Mouse (Mus musculus): ENCODE data around the gene Dnajc9. TPM values are rescaled to one million over a fixed set of nuclear protein-coding genes. Genes with fewer than 3 reads are reported as not detected.

The Dnajc9 gene
- polyA plus RNA-seq, 1 experiment from 2014 or later: 119 TPM

DNA sequence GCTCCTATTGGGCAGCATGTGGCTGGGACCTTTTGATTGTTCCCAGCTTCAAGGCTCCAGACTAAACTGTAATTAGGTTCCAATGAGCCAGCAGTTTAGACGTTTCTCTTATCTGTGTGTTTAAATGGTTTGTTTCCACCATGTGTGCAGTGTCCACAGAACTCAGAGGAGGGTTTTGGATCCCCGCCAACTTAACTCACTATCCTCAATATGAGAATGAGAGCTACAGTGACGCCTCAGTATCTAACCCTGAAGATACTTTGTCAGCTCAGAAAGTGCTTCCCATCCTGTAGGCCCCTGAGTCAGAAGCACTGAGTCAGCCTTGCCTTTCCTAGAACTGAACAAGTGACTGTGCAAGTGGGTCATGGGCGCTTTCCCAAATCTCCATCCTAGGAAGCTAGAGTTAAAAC, 11.6 kb downstream of the Dnajc9 start:
- Histone ChIP-seq H3K4me2 (ENCODE audit: low read length) (no peak overlapping the region), H3K27ac (replicated peaks; ENCODE audit: low read depth, low read length) (no peak overlapping the region), H3K4me3 (replicated peaks; ENCODE audit: low read depth, low read length) (no peak overlapping the region), H3K4me1 (ENCODE audit: control insufficient read depth, insufficient read depth, low read length) (no peaks in the 10 kb centered on the region), H3K27me3 (ENCODE audit: control insufficient read depth, insufficient read depth, low read length) (no peaks in the 10 kb centered on the region), H3K36me3 (ENCODE audit: control insufficient read depth, insufficient read depth, low read length) (peaks cover 78% of the 10 kb centered on the region), H3K9me3 (ENCODE audit: control insufficient read depth, low read length) (no peaks in the 10 kb centered on the region), H3K9ac (replicated peaks; ENCODE audit: low read length) (no peak overlapping the region)
- DNase-seq (no peak), ATAC-seq (ENCODE audit: low FRiP score, low TSS enrichment) (no peak)
- WGBS: 88% methylated on average over 4 of the region's 4 CpGs

DNA sequence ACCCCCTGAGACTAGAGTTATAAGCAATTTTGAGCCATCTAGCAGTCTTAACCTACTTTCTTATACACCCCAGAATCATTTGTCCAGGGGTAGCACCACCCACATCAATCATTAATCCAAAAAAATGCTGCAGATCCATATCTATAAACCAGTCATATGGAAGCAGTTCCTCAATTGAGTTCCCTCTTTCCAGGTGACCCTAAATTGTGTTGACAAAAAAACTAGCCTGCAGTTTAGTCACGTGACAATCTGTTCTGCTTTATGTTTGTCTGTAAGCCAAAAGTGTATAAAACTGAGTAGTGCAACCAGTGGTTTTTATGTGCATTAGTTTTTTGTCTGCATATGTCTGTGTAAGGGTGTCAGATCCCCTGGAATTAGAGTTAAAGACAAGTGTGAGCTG, 16.9 kb downstream of the Dnajc9 start:
- DNase-seq: no peak
- WGBS: 98% methylated on average over 1 of the region's 1 CpGs
- Histone ChIP-seq H3K4me1 (ENCODE audit: control insufficient read depth, insufficient read depth, low read length) (no peaks in the 10 kb centered on the region), H3K36me3 (ENCODE audit: control insufficient read depth, insufficient read depth, low read length) (peaks cover 65% of the 10 kb centered on the region), H3K9me3 (ENCODE audit: control insufficient read depth, low read length) (no peaks in the 10 kb centered on the region), H3K4me3 (replicated peaks; ENCODE audit: low read depth, low read length) (no peak overlapping the region), H3K4me2 (ENCODE audit: low read length) (no peak overlapping the region), H3K27me3 (ENCODE audit: control insufficient read depth, insufficient read depth, low read length) (no peaks in the 10 kb centered on the region), H3K27ac (replicated peaks; ENCODE audit: low read depth, low read length) (no peak overlapping the region), H3K9ac (replicated peaks; ENCODE audit: low read length) (no peak overlapping the region)
- ATAC-seq (ENCODE audit: low FRiP score, low TSS enrichment): no peak

DNA sequence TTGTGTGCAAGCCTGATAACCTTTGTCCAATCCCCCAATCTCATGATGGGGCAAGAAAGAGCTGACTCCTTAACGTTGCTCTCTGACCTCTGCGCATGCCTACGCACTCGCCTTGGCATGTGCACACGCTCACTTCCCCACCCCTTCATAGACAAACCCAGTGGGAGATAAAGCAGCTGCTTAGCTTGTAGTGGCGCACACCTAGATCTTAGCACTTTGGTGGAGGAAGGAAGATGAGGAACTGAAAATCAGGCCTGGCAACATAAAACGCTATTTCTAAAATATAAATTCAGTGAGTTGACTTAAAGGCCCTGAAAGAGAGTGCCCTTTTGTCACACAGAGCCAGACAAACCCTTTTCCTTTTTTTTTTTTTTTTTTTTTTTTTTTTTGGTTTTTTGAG, 17.9 kb downstream of the Dnajc9 start:
- H3K27me3 ChIP-seq (ENCODE audit: control insufficient read depth, insufficient read depth, low read length): no peaks in the 10 kb centered on the region
- H3K27ac ChIP-seq (replicated peaks; ENCODE audit: low read depth, low read length): no peak overlapping the region
- ATAC-seq (ENCODE audit: low FRiP score, low TSS enrichment): no peak
- no peak overlapping the region for H3K9ac ChIP-seq (replicated peaks; ENCODE audit: low read length)
- no peak overlapping the region for H3K4me3 ChIP-seq (replicated peaks; ENCODE audit: low read depth, low read length)
- WGBS: 90% methylated on average over 7 of the region's 7 CpGs
- peaks cover 64% of the 10 kb centered on the region for H3K36me3 ChIP-seq (ENCODE audit: control insufficient read depth, insufficient read depth, low read length)
- no peak for DNase-seq
- no peaks in the 10 kb centered on the region for H3K9me3 ChIP-seq (ENCODE audit: control insufficient read depth, low read length)
- no peaks in the 10 kb centered on the region for H3K4me1 ChIP-seq (ENCODE audit: control insufficient read depth, insufficient read depth, low read length)
- no peak overlapping the region for H3K4me2 ChIP-seq (ENCODE audit: low read length)

DNA sequence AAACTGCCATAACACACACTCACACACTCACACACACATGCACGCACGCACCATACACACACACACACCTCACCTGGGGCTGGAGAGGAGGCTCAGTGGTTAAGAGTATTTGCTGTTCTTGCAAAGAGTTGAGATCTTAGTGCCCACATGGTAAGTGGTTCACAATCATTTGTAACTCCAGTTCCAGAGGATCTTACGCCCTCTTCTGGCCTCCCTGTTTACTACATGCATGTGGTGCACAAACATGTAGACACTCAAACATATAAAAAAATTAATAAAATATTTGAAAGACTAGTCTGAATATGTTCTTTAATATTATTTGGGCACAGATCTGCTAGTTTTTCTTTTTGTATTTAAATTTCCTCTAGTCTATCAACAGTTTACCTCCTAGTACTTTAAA, 20.4 kb downstream of the Dnajc9 start:
- Histone ChIP-seq H3K4me2 (ENCODE audit: low read length) (no peak overlapping the region), H3K36me3 (ENCODE audit: control insufficient read depth, insufficient read depth, low read length) (peaks cover 66% of the 10 kb centered on the region), H3K9ac (replicated peaks; ENCODE audit: low read length) (no peak overlapping the region), H3K4me3 (replicated peaks; ENCODE audit: low read depth, low read length) (no peak overlapping the region), H3K27ac (replicated peaks; ENCODE audit: low read depth, low read length) (no peak overlapping the region), H3K4me1 (ENCODE audit: control insufficient read depth, insufficient read depth, low read length) (no peaks in the 10 kb centered on the region), H3K9me3 (ENCODE audit: control insufficient read depth, low read length) (no peaks in the 10 kb centered on the region), H3K27me3 (ENCODE audit: control insufficient read depth, insufficient read depth, low read length) (no peaks in the 10 kb centered on the region)
- DNase-seq: no peak
- no peak for ATAC-seq (ENCODE audit: low FRiP score, low TSS enrichment)
- WGBS: 93% methylated on average over 3 of the region's 3 CpGs

DNA sequence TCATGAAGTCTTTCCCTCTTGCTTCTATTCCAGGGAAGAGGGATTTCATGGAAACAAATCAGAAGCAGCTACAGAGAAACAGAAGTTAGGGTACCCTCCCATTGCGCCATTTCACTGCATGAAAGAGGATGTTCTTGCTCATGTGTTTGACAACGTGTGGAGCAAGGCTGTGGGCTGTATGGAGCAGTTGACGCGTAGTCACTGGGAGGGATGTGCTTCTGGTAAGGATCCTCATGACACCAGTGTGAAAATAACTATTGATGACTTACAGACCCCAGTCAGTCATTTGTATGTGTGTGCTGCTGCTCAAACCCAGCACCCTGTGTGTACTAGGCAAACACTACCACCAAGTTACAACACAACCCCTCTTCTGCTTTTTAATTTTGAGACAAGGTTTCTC, 25.5 kb downstream of the Dnajc9 start:
- Histone ChIP-seq H3K4me1 (ENCODE audit: control insufficient read depth, insufficient read depth, low read length) (no peaks in the 10 kb centered on the region), H3K27ac (replicated peaks; ENCODE audit: low read depth, low read length) (no peak overlapping the region), H3K9me3 (ENCODE audit: control insufficient read depth, low read length) (no peaks in the 10 kb centered on the region), H3K9ac (replicated peaks; ENCODE audit: low read length) (no peak overlapping the region), H3K27me3 (ENCODE audit: control insufficient read depth, insufficient read depth, low read length) (no peaks in the 10 kb centered on the region), H3K36me3 (ENCODE audit: control insufficient read depth, insufficient read depth, low read length) (peaks cover 88% of the 10 kb centered on the region), H3K4me3 (replicated peaks; ENCODE audit: low read depth, low read length) (no peak overlapping the region), H3K4me2 (ENCODE audit: low read length) (no peak overlapping the region)
- 94% methylated on average over 4 of the region's 4 CpGs for WGBS
- DNase-seq: no peak
- ATAC-seq (ENCODE audit: low FRiP score, low TSS enrichment): no peak

DNA sequence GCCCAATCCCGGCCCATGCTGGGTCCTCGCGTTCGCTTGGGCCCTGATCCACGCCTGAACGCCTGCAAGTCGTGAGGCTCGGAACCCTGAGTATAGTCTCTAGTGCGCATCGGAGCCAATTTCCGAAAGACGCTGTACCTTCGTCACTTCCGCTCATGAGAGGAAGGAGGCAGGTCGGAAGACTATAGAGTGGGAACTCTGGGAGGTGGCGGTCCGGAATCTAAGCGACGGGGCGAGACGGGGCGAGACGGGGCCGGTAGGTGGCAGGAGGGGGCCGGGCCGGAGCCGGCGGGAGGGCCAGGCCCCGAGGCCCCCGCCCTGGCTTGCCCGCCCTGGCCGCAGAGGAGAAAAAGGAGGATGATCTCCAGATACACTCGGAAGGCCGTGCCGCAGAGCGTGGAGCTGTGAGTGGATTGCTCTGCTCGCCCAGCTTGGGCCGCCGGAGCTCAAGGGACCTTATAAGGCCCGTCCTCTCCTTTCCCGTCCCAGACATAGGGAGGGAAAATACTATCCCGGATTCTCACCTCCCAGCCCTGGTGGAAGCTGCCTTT, 40.6 kb downstream of the Dnajc9 start, which contains the start of the genes Ecd and Fam149b:
Gene Ecd, minus strand, starts transcription at position 131 of the 551 bp plus-strand sequence.
Gene Fam149b, plus strand, starts transcription at position 172 of the 551 bp plus-strand sequence.
- peak within 1 kb of the TSS; percentile 90 for H3K4me3 ChIP-seq (replicated peaks; ENCODE audit: low read depth, low read length)
- WGBS: under 1% methylated on average over 40 of the region's 42 CpGs
- H3K27me3 ChIP-seq (ENCODE audit: control insufficient read depth, insufficient read depth, low read length): no peaks in the 10 kb centered on the region
- peak within 1 kb of the TSS; percentile 85 for H3K9ac ChIP-seq (replicated peaks; ENCODE audit: low read length)
- no peaks in the 10 kb centered on the region for H3K9me3 ChIP-seq (ENCODE audit: control insufficient read depth, low read length)
- H3K4me1 ChIP-seq (ENCODE audit: control insufficient read depth, insufficient read depth, low read length): peaks cover 18% of the 10 kb centered on the region
- ATAC-seq (ENCODE audit: low FRiP score, low TSS enrichment) (peak; percentile 98), DNase-seq (peak; percentile 99)
- H3K4me2 ChIP-seq (ENCODE audit: low read length): peak within 1 kb of the TSS; percentile 88
- H3K36me3 ChIP-seq (ENCODE audit: control insufficient read depth, insufficient read depth, low read length): peaks cover 30% of the 10 kb centered on the region
- H3K27ac ChIP-seq (replicated peaks; ENCODE audit: low read depth, low read length): peak within 1 kb of the TSS; percentile 95

DNA sequence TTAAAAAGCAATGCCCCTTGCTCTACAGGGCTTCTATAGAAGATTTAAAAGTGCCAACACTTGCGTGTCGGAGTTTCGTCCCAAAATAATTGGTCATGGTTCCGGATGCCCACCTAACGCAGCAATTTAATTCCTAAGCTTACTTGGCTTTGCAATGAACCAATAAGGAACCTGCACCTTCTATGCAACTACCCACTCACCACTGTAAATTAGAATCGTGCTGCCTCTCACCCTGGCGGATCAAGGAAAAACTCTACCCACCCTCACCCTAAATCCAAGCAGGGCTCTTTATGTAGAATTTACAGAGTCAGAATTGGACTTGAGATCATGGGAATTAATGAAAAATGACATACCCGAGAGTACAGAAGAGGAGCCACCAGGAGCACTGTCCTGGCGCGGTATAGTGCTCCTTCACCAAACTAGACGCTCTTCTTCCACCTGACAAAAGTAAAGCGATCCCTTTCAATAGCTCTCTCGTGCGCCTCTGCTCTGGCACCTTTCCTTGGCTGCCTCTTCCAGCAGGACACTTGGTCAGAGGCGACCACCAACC, 41.2 kb downstream of the Dnajc9 start:
- 4% methylated on average over 15 of the region's 15 CpGs for WGBS
- no peaks in the 10 kb centered on the region for H3K9me3 ChIP-seq (ENCODE audit: control insufficient read depth, low read length)
- DNase-seq (no peak), ATAC-seq (ENCODE audit: low FRiP score, low TSS enrichment) (peak; percentile 78)
- peak overlapping the region; percentile 70 for H3K9ac ChIP-seq (replicated peaks; ENCODE audit: low read length)
- H3K36me3 ChIP-seq (ENCODE audit: control insufficient read depth, insufficient read depth, low read length): peaks cover 28% of the 10 kb centered on the region
- peaks cover 18% of the 10 kb centered on the region for H3K4me1 ChIP-seq (ENCODE audit: control insufficient read depth, insufficient read depth, low read length)
- H3K4me3 ChIP-seq (replicated peaks; ENCODE audit: low read depth, low read length): peak overlapping the region; percentile 90
- peak overlapping the region; percentile 95 for H3K27ac ChIP-seq (replicated peaks; ENCODE audit: low read depth, low read length)
- H3K4me2 ChIP-seq (ENCODE audit: low read length): peak overlapping the region; percentile 88
- H3K27me3 ChIP-seq (ENCODE audit: control insufficient read depth, insufficient read depth, low read length): no peaks in the 10 kb centered on the region

DNA sequence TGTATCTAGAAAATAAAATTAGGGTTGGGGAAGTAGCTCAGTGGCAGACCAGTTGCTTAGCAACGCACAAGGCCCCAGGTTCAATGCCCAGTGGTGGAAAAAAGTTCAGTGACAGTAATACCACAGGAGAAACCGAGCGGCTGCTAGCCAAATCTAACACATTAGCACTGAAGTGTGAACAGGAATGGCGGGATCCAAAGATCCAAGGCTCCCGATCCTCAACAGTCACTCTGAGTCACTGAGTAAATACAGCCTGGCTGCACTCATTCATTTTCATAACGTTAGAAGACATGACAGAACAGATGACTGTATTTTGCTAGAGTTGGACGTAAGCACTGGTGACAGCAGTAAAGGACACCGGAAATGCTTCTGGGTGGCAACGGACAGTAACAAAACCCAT, 42.8 kb downstream of the Dnajc9 start:
- WGBS: 92% methylated on average over 9 of the region's 9 CpGs
- no peak overlapping the region for H3K4me3 ChIP-seq (replicated peaks; ENCODE audit: low read depth, low read length)
- DNase-seq: no peak
- ATAC-seq (ENCODE audit: low FRiP score, low TSS enrichment): no peak
- H3K9me3 ChIP-seq (ENCODE audit: control insufficient read depth, low read length): no peaks in the 10 kb centered on the region
- peaks cover 18% of the 10 kb centered on the region for H3K4me1 ChIP-seq (ENCODE audit: control insufficient read depth, insufficient read depth, low read length)
- H3K4me2 ChIP-seq (ENCODE audit: low read length): no peak overlapping the region
- H3K9ac ChIP-seq (replicated peaks; ENCODE audit: low read length): no peak overlapping the region
- no peak overlapping the region for H3K27ac ChIP-seq (replicated peaks; ENCODE audit: low read depth, low read length)
- no peaks in the 10 kb centered on the region for H3K27me3 ChIP-seq (ENCODE audit: control insufficient read depth, insufficient read depth, low read length)
- H3K36me3 ChIP-seq (ENCODE audit: control insufficient read depth, insufficient read depth, low read length): peaks cover 28% of the 10 kb centered on the region

DNA sequence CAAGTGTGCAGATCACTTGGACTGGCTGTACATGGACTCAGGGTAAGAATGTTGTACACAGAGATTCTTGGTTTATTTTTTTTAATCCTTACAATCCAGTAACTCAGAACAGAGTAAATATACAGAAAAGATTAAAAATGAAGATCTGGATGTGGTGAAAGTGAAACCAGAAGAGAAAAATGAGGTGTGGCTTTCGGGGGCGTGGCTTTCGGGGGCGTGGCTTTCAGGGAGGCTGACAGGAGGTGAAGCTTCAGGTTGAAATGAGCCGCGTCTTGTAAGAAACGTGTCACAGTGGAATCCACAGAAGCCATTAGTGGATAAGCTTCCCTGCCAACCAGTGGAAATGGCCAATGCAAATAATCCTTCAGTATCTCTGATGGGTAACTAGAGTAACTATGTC, 47.8 kb downstream of the Dnajc9 start:
- DNase-seq (no peak), ATAC-seq (ENCODE audit: low FRiP score, low TSS enrichment) (no peak)
- Histone ChIP-seq H3K27me3 (ENCODE audit: control insufficient read depth, insufficient read depth, low read length) (no peaks in the 10 kb centered on the region), H3K4me1 (ENCODE audit: control insufficient read depth, insufficient read depth, low read length) (no peaks in the 10 kb centered on the region), H3K9ac (replicated peaks; ENCODE audit: low read length) (no peak overlapping the region), H3K36me3 (ENCODE audit: control insufficient read depth, insufficient read depth, low read length) (peaks cover 45% of the 10 kb centered on the region), H3K9me3 (ENCODE audit: control insufficient read depth, low read length) (no peaks in the 10 kb centered on the region), H3K4me3 (replicated peaks; ENCODE audit: low read depth, low read length) (no peak overlapping the region), H3K4me2 (ENCODE audit: low read length) (no peak overlapping the region), H3K27ac (replicated peaks; ENCODE audit: low read depth, low read length) (no peak overlapping the region)
- WGBS: 86% methylated on average over 7 of the region's 7 CpGs
